Mouse (Mus musculus) gastrocnemius, postnatal 10 days (tissue): ENCODE results near the gene Clrn1. TPM values are rescaled to one million over a fixed set of nuclear protein-coding genes. Genes with fewer than 3 reads are reported as not detected.

Experiments used
- DNase-seq: peaks from one replicate; pipeline ENCODE4 v3.0.0; 2021; ENCODE audit warnings: mixed read lengths
- total RNA-seq, 2 experiments: library from RNA; stranded (reverse); gene quantifications; 2 replicates each; pipeline ENCODE4 v1.2.3; 2021

Gene Clrn1
- total RNA-seq, 2 experiments from 2014 or later: not detected

DNA sequence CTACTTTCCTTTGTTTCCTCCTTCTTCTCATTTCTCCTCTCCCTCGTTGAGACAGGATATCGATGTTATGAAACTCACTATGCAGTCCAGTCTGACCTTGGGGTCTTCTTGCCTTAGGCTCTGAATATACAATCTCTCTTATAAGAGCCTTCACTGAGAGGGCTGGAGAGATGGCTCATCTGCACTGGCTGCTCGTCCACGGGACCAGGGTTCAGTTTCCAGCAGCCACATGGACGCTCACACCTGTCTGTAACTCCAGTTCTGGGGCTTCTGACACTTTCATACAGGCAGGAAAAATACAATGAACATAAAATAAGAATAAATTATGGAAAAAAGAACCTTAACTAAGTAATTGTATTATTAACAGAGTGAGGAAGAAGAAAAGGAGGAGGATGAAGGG, 53.6 kb downstream of the Clrn1 start:
- DNase-seq: no peak

DNA sequence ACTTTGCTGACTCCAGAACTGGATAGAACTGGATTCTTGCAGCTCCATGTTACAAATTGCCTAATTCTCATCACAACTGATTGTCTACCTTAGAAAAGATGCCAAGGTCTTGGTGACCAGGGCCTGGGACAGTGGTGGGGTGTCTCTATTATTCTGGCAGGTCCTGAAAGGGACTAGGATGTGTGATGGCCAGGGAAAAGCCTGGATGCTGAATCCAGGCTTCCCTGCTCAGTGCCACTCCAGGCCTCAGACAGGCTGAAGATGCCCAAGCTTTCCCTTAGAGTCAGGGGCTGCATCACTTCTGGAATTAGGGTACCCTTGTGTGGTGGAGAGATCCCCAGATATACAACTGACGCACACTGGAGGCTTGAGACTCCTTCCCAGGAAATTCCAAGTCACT, 55.2 kb downstream of the Clrn1 start:
- no peak for DNase-seq

DNA sequence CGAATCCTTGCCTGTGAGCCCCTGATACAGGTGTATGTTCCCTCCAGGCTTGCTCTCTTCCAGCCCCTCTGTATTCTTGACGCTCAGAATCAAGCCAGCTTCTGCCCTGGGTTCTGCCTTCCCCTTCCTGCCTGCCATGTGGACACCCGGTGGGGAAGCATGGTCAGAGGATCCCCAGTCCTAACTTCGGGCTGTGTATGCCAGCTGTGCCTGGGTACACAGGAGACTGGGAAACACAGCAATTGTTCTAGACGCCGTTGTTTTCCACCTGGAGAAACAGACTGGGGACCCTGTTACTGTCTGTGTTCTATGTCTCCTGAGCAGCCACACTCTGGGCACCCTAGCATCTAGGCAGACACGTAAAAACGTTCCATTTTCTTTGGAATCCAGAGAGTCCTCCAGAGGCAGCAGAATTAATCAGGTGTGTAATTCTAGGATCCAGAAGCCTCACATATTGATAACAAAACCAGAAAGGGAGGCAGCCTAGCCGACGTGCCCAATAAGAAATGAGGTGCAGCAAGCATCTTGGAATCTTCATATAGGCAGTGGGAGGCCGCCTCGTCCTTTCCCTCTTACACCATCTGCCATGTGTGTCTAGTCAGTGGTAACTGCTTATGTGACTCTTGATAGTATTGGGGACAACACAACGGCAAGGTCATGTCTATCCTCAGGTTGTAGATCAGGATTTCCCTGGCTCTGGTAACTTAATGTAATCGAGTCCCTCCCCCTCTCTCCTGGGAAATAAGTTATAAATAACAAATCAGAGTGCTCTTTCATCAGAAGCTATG, 56.6 kb downstream of the Clrn1 start:
- DNase-seq: no peak

DNA sequence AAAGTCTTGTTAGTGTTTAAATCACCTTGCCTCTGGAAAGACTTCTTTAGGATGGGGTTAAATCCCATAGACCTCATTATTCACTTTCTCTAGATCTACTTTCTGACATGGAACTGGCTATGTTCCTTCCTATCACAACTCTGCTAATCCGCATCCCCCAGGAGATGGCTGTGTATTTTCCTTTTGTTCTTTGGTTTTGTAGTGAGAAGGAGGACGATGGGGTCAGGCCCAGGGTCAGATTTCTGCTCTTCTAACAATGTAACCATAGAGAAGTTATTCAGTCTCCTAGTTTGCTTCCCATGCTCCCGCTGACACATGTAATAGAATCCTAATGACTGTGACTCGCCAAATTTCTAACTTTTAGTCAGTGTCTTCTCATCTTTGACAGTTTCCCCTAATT, 58.9 kb downstream of the Clrn1 start:
- DNase-seq: no peak

DNA sequence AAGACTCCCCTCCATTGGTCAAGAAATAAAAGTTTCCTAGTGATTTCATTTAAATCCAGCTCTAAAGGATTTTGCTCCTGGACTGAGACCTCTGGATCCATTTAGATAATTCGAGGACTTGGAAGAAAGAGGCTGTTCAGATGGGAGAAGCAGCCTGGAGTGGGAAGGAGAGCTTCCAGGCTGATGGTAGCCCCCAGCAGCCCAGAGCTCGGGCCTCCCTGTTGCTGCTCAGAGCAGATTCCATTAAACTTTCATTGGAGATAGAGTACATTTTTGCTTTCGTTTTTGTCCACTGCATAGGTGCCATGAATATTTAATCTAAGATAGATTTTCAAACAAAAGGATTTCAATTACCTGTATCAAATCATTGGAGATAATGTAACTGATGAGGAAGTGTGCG, 62.9 kb downstream of the Clrn1 start, which contains the start of gene Mindy4b-ps:
Gene Mindy4b-ps (minus strand): TSS at position 101 of the 400 bp plus-strand sequence.
- no peak for DNase-seq

DNA sequence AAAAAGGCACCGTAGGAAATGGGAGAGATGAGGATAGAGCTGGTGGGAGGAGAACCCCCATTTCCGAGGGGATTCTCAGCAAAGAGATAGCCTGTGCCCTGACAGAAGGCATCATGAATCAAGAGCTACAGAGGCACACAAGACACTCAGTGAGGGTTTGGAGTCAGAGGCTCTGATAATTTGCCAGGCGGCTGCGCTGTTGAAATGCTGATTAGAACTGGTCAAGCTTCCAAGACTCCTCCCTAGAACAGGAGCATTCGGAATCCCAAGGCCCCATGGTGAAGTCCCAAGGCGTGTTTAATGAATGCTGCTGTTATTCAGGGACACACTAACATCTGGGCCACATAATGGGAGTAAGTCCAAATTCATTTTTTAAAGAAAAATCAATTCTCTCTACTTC, 67.8 kb downstream of the Clrn1 start:
- DNase-seq: no peak

DNA sequence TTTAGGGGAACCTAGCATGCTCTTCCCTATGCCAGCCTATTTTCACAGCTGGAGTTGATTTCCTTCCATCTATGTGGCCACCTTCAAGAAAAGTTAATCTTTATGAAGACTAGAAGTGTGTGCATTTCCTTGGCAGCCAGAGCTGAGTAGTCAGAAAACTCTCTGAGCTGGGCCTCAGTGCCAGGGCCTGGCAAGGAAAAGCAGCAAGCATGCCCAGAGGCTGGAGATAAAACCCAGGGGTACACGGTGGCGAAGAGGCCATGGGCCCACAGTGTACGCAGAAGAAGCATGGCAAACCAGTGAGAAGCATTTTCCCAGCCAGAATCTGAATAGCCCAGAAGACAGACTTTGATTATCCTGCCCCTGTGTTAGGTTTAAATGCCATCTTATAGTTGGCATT, 70.9 kb downstream of the Clrn1 start:
- no peak for DNase-seq

DNA sequence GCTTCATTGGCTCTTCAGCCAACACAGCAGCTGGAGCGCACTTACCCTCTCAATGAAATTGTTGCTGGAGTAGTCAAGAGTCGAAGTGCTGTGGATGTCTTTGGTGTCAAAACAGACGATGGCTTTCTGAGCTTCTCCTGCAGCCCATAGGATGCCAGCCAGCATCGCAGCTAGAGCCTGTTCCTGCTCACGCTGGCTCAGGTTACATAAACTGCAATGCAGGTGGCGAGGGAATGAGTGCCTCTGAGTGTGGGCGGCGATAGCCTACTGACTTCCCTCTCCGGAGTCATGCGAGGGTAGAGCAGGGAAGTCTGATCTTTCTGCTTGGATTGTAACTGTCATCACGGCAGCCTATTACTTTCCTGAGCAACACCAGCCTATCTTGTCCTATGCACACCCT, 74.8 kb downstream of the Clrn1 start:
- no peak for DNase-seq

DNA sequence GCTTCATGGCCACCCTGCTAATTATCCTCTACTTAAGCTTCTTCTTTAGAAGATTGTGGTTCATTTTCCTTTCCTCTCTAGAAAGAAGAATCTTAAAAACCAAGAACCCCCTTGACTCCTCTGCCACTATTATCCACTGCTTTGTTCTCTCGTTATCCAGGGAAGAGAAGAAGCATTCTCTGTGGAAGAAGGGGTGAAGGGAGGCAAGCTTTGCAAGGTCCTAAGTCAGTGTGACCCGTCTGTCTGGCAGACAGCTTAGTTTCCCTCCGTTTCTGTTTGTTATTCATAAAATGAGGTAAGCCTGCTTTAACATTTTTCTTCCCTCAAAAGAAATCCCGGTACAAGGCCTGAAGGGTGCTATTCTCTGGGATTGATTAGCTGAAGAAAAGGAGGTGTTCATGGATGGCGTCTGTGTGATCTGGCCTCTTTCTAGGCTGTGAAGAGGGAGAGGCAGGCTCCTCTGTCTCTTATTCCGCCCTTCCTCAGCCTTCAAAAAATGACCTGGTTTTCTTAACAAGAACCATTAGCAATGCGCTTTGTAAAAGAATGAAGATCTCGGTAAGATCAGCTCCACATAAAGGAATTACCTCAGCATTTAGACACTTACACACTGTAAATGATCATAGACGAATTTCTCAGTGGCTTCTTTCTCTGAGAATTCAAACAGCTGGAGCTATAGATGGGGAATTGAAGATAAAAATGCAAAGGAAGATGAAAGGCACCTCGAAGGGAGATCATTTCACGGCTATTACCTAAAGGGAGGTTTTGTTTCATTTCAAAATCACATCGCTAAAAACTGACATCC, 75.8 kb downstream of the Clrn1 start:
- DNase-seq: no peak

DNA sequence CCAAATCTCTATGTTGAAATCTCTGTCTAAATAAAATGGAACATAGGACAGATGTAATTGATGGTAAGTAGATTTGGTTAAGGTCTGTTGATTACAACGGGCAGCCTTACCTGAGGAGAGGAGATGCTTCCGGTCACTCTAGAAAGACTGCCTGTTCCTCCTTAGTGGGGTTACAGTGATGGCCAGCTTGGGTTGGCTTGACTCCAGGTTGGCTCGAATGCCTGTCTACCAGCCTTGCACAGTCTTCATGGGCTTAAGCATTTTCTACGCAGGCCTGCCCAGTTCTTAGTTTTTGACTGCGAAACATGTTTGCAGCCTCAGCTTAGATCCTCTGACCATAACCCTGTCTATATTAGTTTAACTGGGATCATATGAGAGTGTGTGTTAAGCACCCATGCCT, 76.5 kb downstream of the Clrn1 start:
- DNase-seq: no peak

DNA sequence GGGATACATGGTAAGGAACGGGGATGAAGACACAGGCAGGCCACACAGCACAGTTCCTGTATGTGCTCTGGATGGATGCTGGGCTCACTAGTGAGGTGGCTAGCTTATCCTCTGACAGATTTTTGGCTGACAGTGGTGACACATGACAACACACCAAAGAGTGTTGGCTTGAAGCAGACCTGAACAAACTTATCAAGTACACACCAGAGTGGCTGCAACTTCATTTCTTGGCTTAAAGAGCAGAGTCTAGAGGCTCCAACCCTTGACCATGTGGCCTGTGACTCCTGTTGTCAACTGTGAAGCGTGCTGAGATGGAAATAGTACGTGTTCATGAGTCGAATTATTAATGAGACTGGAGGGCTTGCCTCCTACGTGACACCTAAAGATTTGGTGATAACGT, 80.4 kb downstream of the Clrn1 start:
- no peak for DNase-seq

DNA sequence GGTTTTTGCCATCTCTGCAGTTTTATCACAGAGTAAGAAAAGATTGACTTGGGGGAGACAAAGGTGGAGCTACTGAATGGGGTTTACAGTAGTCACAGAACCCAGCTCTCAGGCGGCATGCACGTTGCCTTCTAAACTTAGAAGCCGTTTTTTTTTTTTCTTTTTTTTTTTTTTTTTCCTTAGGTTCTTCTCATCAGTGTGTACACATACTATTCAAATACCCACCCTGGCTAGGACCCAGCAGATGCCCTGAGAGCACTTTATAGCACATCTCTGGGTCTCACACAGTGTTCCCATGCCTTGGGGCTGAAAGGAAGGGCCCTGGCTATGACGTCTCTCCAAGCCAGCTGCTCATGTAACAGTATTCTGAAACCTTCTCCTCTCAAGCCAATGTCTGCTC, 86.5 kb downstream of the Clrn1 start:
- DNase-seq: no peak

DNA sequence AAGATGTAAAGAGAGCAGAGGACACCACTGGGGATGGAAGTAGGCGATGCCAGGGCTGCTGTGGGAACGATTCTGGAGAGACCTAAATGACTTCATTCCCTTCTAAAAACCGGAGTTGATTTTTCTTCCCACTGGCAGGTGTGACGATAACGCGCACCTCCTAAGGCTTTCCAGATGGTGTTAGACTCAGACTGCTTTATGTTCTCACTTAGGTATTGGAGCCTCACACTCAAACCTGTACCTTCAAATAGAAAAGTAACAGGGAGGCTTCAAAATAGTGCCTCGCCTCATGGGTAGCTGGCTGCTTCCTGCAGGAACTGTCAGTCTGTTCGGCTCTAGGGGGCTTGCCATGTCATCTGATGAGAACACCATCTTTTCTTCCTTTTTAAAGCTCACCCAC, 86.9 kb downstream of the Clrn1 start:
- DNase-seq: no peak

Other genes starting within 250 kb of the Clrn1 start
- gene Erich6, start 248.1 kb downstream of the Clrn1 start, total RNA-seq: under 1 TPM in 1 of 2 experiments, not detected in 1; 0.23 TPM
- 10 to 100 TPM; 10.1 to 12.7 TPM for gene Siah2, start 192.9 kb downstream of the Clrn1 start, total RNA-seq
- not detected for gene Mindy4b-ps, start 63.0 kb downstream of the Clrn1 start, total RNA-seq
- gene Med12l, start 120.5 kb upstream of the Clrn1 start, total RNA-seq: 1 to 10 TPM; 2.7 to 3.0 TPM
- gene Gpr171, start 216.5 kb upstream of the Clrn1 start, total RNA-seq: under 1 TPM in 1 of 2 experiments, not detected in 1; 0.09 TPM